Mouse (Mus musculus): ENCODE data around the gene Mapt. TPM values are rescaled to one million over a fixed set of nuclear protein-coding genes. Genes with fewer than 3 reads are reported as not detected.

The Mapt gene
- polyA plus RNA-seq, 1 experiment from 2014 or later: 939 TPM

- 88% methylated on average over 6 of the region's 6 CpGs for WGBS
- no peak overlapping the region for H3K4me3 ChIP-seq (replicated peaks; ENCODE audit: low read length)
- H3K27ac ChIP-seq: no peak overlapping the region
- H3K4me2 ChIP-seq (replicated peaks): no peak overlapping the region
- no peaks in the 10 kb centered on the region for H3K9me3 ChIP-seq (ENCODE audit: control insufficient read depth, low read length)
- H3K27me3 ChIP-seq (ENCODE audit: control insufficient read depth, insufficient read depth, low read length): no peaks in the 10 kb centered on the region
- no peak overlapping the region for H3K9ac ChIP-seq
- no peak for DNase-seq (ENCODE audit: low spot score)
- H3K4me1 ChIP-seq (replicated peaks; ENCODE audit: control insufficient read depth, insufficient read depth, low read length): no peaks in the 10 kb centered on the region
- no peak for ATAC-seq (ENCODE audit: low FRiP score)
- no peaks in the 10 kb centered on the region for H3K36me3 ChIP-seq (replicated peaks; ENCODE audit: control insufficient read depth, insufficient read depth)
Observed at GRCm38 (mm10) chr11:104264683-104265082, 33.5 kb downstream of the Mapt start.

- Histone ChIP-seq H3K9ac (no peak overlapping the region), H3K4me2 (replicated peaks) (no peak overlapping the region), H3K9me3 (ENCODE audit: control insufficient read depth, low read length) (no peaks in the 10 kb centered on the region), H3K4me1 (replicated peaks; ENCODE audit: control insufficient read depth, insufficient read depth, low read length) (no peaks in the 10 kb centered on the region), H3K27ac (no peak overlapping the region), H3K4me3 (replicated peaks; ENCODE audit: low read length) (no peak overlapping the region), H3K36me3 (replicated peaks; ENCODE audit: control insufficient read depth, insufficient read depth) (no peaks in the 10 kb centered on the region), H3K27me3 (ENCODE audit: control insufficient read depth, insufficient read depth, low read length) (no peaks in the 10 kb centered on the region)
- no peak for DNase-seq (ENCODE audit: low spot score)
- no peak for ATAC-seq (ENCODE audit: low FRiP score)
Observed at GRCm38 (mm10) chr11:104265669-104266068, 34.5 kb downstream of the Mapt start.

GRCm38 (mm10) chr11:104267380-104267779 lies 36.2 kb downstream of the Mapt start:
- no peak overlapping the region for H3K4me2 ChIP-seq (replicated peaks)
- no peaks in the 10 kb centered on the region for H3K36me3 ChIP-seq (replicated peaks; ENCODE audit: control insufficient read depth, insufficient read depth)
- H3K9ac ChIP-seq: no peak overlapping the region
- ATAC-seq (ENCODE audit: low FRiP score): no peak
- H3K4me3 ChIP-seq (replicated peaks; ENCODE audit: low read length): no peak overlapping the region
- WGBS: 85% methylated on average over 11 of the region's 11 CpGs
- no peak overlapping the region for H3K27ac ChIP-seq
- H3K4me1 ChIP-seq (replicated peaks; ENCODE audit: control insufficient read depth, insufficient read depth, low read length): peaks cover 5% of the 10 kb centered on the region; the same call in 1 of the 2 replicates
- no peak for DNase-seq (ENCODE audit: low spot score)
- H3K9me3 ChIP-seq (ENCODE audit: control insufficient read depth, low read length): no peaks in the 10 kb centered on the region
- H3K27me3 ChIP-seq (ENCODE audit: control insufficient read depth, insufficient read depth, low read length): no peaks in the 10 kb centered on the region

GRCm38 (mm10) chr11:104269385-104269822 lies 38.2 kb downstream of the Mapt start:
- Histone ChIP-seq H3K9me3 (ENCODE audit: control insufficient read depth, low read length) (no peaks in the 10 kb centered on the region), H3K27ac (no peak overlapping the region), H3K9ac (no peak overlapping the region), H3K36me3 (replicated peaks; ENCODE audit: control insufficient read depth, insufficient read depth) (no peaks in the 10 kb centered on the region), H3K4me2 (replicated peaks) (no peak overlapping the region), H3K27me3 (ENCODE audit: control insufficient read depth, insufficient read depth, low read length) (no peaks in the 10 kb centered on the region), H3K4me1 (replicated peaks; ENCODE audit: control insufficient read depth, insufficient read depth, low read length) (peaks cover 5% of the 10 kb centered on the region; the same call in 1 of the 2 replicates), H3K4me3 (replicated peaks; ENCODE audit: low read length) (no peak overlapping the region)
- ATAC-seq (ENCODE audit: low FRiP score) (no peak), DNase-seq (ENCODE audit: low spot score) (no peak)
- WGBS: 67% methylated on average over 9 of the region's 9 CpGs

GRCm38 (mm10) chr11:104270452-104270851 lies 39.3 kb downstream of the Mapt start:
- no peak overlapping the region for H3K27ac ChIP-seq
- H3K36me3 ChIP-seq (replicated peaks; ENCODE audit: control insufficient read depth, insufficient read depth): no peaks in the 10 kb centered on the region
- H3K27me3 ChIP-seq (ENCODE audit: control insufficient read depth, insufficient read depth, low read length): no peaks in the 10 kb centered on the region
- H3K9me3 ChIP-seq (ENCODE audit: control insufficient read depth, low read length): no peaks in the 10 kb centered on the region
- ATAC-seq (ENCODE audit: low FRiP score): no peak
- H3K4me1 ChIP-seq (replicated peaks; ENCODE audit: control insufficient read depth, insufficient read depth, low read length): peaks cover 5% of the 10 kb centered on the region; the same call in 1 of the 2 replicates
- H3K4me2 ChIP-seq (replicated peaks): no peak overlapping the region
- no peak overlapping the region for H3K9ac ChIP-seq
- no peak overlapping the region for H3K4me3 ChIP-seq (replicated peaks; ENCODE audit: low read length)
- WGBS: 86% methylated on average over 3 of the region's 3 CpGs
- DNase-seq (ENCODE audit: low spot score): no peak

GRCm38 (mm10) chr11:104270876-104271275 lies 39.7 kb downstream of the Mapt start:
- Histone ChIP-seq H3K36me3 (replicated peaks; ENCODE audit: control insufficient read depth, insufficient read depth) (no peaks in the 10 kb centered on the region), H3K27me3 (ENCODE audit: control insufficient read depth, insufficient read depth, low read length) (no peaks in the 10 kb centered on the region), H3K9me3 (ENCODE audit: control insufficient read depth, low read length) (no peaks in the 10 kb centered on the region), H3K4me2 (replicated peaks) (no peak overlapping the region), H3K4me1 (replicated peaks; ENCODE audit: control insufficient read depth, insufficient read depth, low read length) (peaks cover 5% of the 10 kb centered on the region; the same call in 1 of the 2 replicates), H3K4me3 (replicated peaks; ENCODE audit: low read length) (no peak overlapping the region), H3K9ac (no peak overlapping the region), H3K27ac (no peak overlapping the region)
- ATAC-seq (ENCODE audit: low FRiP score) (no peak), DNase-seq (ENCODE audit: low spot score) (no peak)
- 78% methylated on average over 4 of the region's 4 CpGs for WGBS

- H3K9ac ChIP-seq: no peak overlapping the region
- no peaks in the 10 kb centered on the region for H3K9me3 ChIP-seq (ENCODE audit: control insufficient read depth, low read length)
- H3K4me2 ChIP-seq (replicated peaks): no peak overlapping the region
- DNase-seq (ENCODE audit: low spot score) (no peak), ATAC-seq (ENCODE audit: low FRiP score) (no peak)
- no peak overlapping the region for H3K4me3 ChIP-seq (replicated peaks; ENCODE audit: low read length)
- 69% methylated on average over 6 of the region's 6 CpGs for WGBS
- no peaks in the 10 kb centered on the region for H3K36me3 ChIP-seq (replicated peaks; ENCODE audit: control insufficient read depth, insufficient read depth)
- no peaks in the 10 kb centered on the region for H3K27me3 ChIP-seq (ENCODE audit: control insufficient read depth, insufficient read depth, low read length)
- H3K27ac ChIP-seq: peak overlapping the region; percentile 24; the same call in 1 of the 2 replicates
- H3K4me1 ChIP-seq (replicated peaks; ENCODE audit: control insufficient read depth, insufficient read depth, low read length): peaks cover 5% of the 10 kb centered on the region; the same call in 1 of the 2 replicates
Observed at GRCm38 (mm10) chr11:104271876-104272275, 40.7 kb downstream of the Mapt start.

- 44% methylated on average over 8 of the region's 8 CpGs for WGBS
- H3K9me3 ChIP-seq (ENCODE audit: control insufficient read depth, low read length): no peaks in the 10 kb centered on the region
- no peak for DNase-seq (ENCODE audit: low spot score)
Observed at GRCm38 (mm10) chr11:104272352-104272751, 41.2 kb downstream of the Mapt start.

GRCm38 (mm10) chr11:104275765-104276164 lies 44.6 kb downstream of the Mapt start:
- ATAC-seq (ENCODE audit: low FRiP score) (no peak), DNase-seq (ENCODE audit: low spot score) (no peak)
- no peaks in the 10 kb centered on the region for H3K27me3 ChIP-seq (ENCODE audit: control insufficient read depth, insufficient read depth, low read length)
- WGBS: 89% methylated on average over 7 of the region's 7 CpGs
- H3K9me3 ChIP-seq (ENCODE audit: control insufficient read depth, low read length): no peaks in the 10 kb centered on the region
- H3K27ac ChIP-seq: no peak overlapping the region
- no peaks in the 10 kb centered on the region for H3K36me3 ChIP-seq (replicated peaks; ENCODE audit: control insufficient read depth, insufficient read depth)
- no peak overlapping the region for H3K4me2 ChIP-seq (replicated peaks)
- no peak overlapping the region for H3K4me3 ChIP-seq (replicated peaks; ENCODE audit: low read length)
- H3K4me1 ChIP-seq (replicated peaks; ENCODE audit: control insufficient read depth, insufficient read depth, low read length): peaks cover 5% of the 10 kb centered on the region; the same call in 1 of the 2 replicates
- no peak overlapping the region for H3K9ac ChIP-seq

More at GRCm38 (mm10) chr11:104272352-104272751, 41.2 kb downstream of the Mapt start:
- no peaks in the 10 kb centered on the region for H3K27me3 ChIP-seq (ENCODE audit: control insufficient read depth, insufficient read depth, low read length)
- peaks cover 5% of the 10 kb centered on the region; the same call in 1 of the 2 replicates for H3K4me1 ChIP-seq (replicated peaks; ENCODE audit: control insufficient read depth, insufficient read depth, low read length)
- H3K9ac ChIP-seq: no peak overlapping the region
- no peaks in the 10 kb centered on the region for H3K36me3 ChIP-seq (replicated peaks; ENCODE audit: control insufficient read depth, insufficient read depth)
- H3K4me2 ChIP-seq (replicated peaks): no peak overlapping the region
- ATAC-seq (ENCODE audit: low FRiP score): no peak
- H3K27ac ChIP-seq: no peak overlapping the region
- H3K4me3 ChIP-seq (replicated peaks; ENCODE audit: low read length): no peak overlapping the region

- H3K9me3 ChIP-seq (ENCODE audit: control insufficient read depth, low read length): no peaks in the 10 kb centered on the region
- H3K9ac ChIP-seq: no peak overlapping the region
- DNase-seq (ENCODE audit: low spot score) (peak; percentile 50), ATAC-seq (ENCODE audit: low FRiP score) (0 out of 2 replicates have a peak, but pooled peaks have one; percentile 24)
- no peaks in the 10 kb centered on the region for H3K4me1 ChIP-seq (replicated peaks; ENCODE audit: control insufficient read depth, insufficient read depth, low read length)
- 6% methylated on average over 20 of the region's 20 CpGs for WGBS
- H3K4me2 ChIP-seq (replicated peaks): no peak overlapping the region
- H3K27me3 ChIP-seq (ENCODE audit: control insufficient read depth, insufficient read depth, low read length): no peaks in the 10 kb centered on the region
- H3K36me3 ChIP-seq (replicated peaks; ENCODE audit: control insufficient read depth, insufficient read depth): peaks cover 19% of the 10 kb centered on the region
- no peak overlapping the region for H3K4me3 ChIP-seq (replicated peaks; ENCODE audit: low read length)
- no peak overlapping the region for H3K27ac ChIP-seq
Observed at GRCm38 (mm10) chr11:104278222-104278621, 47.0 kb downstream of the Mapt start.
